Mouse (Mus musculus): ENCODE data around the gene Hmcn2.

The Hmcn2 gene

DNA sequence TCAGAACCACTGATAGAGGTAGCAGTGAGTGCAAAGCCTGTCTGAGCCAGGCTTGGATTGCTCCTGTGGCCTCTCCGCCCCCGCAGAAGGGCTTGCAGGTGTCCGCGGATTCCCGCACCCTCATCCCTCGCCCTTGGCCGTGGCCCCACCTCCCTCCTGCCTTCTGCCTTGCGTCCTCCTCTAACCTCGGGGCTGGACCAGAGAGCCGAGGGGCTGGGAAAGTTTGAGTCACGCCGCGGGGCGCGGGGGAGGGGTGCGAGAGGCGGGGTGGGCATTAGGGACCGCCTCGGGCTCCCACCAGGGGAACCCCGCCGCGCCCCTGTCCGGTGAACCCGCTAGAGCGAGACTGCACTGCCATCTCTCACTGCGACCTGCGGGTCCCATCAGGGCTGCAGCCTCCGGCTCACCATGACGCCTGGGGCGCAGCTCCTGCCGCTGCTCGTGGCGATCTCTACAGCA is at the start of gene Hmcn2:
Hmcn2 (plus strand) TSS at position 409 of the 459 bp plus-strand sequence.
- DNase-seq (ENCODE audit: extremely low spot score), result no peak

DNA sequence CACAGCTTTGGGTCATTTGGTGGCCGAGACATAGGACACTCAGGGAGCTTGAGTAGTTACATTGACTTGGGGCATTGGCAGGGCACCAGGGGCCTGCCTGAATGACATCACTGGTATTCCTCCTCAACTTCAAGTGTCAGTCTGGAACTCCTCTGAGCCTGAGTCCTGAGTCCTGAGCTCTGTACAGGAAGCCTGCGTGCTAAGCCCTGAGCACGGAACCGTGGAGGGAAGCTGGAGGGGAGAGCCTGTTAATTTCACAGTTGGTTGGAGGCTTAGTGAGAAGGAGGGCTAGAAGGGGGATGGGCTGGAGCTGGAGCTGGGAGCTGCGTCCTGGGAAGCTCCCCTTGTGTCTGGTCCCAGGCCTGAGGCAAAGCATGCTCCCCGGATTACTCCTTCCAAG is 46.8 kb upstream of the Hmcn2 start:
- no peak for DNase-seq (ENCODE audit: extremely low spot score)

DNA sequence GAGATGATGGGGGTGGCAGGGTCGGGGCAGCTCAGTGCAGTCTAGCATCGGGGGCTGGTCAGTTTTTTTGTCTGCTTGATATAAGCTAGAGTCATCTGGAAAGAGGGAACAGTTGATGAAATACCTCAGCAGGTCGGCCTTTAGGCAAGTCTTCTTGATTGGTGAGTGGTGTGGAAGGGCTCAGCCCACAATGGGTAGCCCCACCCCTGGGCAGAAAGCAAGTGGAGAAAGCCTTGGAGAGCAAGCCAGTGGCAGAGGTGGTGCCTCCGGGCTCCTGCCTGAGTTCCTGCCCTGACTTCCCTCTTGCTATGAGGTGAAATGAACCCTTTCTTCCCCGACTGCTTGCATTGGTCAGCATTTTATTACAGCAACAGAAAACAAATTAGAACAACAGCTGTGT is 45.6 kb upstream of the Hmcn2 start:
- no peak for DNase-seq (ENCODE audit: extremely low spot score)

DNA sequence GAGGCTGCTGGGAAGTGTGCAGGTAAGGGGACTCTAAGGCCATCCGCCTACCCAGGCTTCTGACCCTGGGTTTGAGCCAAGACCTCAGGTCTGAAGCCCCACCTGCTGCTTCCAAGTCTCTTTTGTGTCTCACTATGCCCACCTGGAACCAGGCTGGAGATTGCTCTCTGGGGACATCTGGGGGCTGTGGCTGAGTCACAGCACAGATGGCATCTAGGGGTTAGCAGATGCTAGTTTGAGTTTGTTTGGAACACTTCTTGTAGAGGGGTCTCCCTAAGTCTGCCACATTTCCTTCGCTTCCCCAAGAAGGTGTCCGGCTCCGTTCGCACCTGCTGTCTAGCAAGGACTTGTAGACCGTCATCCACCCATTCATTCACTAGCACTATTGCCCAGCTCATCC is 45.0 kb upstream of the Hmcn2 start:
- no peak for DNase-seq (ENCODE audit: extremely low spot score)

DNA sequence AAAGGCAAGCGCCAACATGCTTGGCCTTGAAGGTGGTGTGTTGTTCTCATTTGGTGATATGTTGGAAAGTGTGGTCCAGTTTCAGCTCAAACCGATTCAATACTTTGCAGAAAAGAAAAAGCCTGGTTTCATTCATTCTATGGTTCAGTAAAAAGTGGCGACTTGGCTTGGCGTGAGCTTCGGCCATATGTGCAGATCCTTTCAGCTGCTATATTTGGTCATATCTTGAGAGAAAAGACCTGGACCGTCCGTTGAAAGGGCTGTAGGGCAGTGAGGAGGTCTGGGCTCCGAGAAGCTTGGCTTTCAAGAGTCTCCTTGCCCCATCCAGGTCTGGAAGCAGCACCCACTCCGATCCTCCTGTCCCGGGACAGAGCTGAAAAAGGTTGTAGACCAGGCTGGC is 44.4 kb upstream of the Hmcn2 start:
- no peak for DNase-seq (ENCODE audit: extremely low spot score)

DNA sequence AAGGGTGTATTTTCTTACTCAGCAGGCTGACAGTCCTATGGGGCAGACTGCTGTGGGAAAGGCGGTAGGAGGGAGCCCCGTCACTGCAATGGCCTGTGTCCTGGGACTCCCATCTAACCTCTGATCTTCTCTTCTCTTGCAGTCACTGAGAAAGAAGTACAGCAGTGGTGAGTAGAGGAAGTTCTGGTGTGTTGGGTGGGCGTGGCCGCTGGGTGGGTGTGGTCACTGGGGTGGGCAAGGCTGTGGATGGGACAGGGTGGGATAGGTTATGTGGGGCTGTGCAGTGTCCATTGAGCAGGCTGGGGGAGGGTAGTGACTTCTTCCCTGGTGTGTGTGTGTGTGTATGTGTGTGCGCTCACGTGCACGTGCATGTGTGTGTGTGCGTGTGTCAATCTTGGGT is 43.7 kb upstream of the Hmcn2 start:
- no peak for DNase-seq (ENCODE audit: extremely low spot score)

DNA sequence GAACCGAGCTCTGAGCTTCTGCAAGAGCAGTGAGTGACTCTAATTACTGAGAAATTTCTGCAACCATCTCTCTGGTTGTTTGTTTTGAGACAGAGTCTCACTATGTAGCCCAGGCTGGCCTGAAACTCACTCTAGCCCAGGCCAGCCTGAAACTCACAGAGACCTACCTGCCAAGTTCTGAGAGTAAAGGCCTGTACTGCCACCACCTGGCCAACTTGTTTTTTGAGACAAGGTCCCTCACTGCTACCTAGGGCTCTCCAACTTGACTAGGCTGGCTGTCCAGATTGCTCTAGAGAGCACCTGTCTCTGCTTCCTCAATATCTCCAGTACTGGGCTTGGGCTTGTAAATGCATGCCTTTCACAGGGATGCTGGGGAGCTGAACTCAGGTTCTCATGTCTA is 43.1 kb upstream of the Hmcn2 start:
- DNase-seq (ENCODE audit: extremely low spot score), result no peak

DNA sequence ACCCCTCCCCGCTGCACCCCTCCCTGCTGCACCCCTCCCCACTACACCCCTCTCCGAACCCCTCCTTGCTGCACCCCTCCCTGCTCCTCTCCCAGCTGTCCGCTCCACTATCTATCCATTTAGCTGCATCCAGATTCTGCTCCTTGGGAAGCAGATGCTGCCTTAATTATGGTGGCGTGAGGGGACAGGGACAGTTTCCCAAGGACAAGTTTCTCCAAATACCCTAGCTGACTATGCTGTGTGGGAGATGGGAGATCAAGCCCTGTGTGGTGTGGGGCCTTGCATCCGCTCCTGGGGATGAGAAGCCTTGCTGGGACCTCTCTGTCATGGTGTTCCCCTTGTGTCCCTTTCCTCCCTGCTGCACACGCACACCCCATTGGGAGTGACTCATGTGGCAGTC is 39.2 kb upstream of the Hmcn2 start:
- no peak for DNase-seq (ENCODE audit: extremely low spot score)

DNA sequence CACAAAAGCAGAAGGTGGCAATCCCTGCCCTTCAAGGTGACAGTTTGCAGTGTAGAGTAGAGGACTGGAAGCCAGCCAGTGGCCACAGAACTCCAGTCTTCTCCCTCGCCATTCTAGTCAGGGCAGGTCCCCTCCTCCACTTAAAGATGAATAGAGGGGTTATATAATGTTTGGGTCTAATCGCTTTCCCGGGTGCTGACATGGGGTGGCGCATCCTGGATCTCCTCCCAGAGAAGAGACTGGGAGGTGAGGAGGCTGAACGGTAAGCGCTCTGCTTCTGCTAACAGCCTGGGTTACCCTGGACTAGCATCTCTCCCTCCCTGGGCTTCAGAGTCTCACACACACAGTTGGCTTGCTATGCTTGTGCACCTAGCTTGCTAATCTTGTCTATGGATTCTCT is 36.4 kb upstream of the Hmcn2 start:
- no peak for DNase-seq (ENCODE audit: extremely low spot score)

DNA sequence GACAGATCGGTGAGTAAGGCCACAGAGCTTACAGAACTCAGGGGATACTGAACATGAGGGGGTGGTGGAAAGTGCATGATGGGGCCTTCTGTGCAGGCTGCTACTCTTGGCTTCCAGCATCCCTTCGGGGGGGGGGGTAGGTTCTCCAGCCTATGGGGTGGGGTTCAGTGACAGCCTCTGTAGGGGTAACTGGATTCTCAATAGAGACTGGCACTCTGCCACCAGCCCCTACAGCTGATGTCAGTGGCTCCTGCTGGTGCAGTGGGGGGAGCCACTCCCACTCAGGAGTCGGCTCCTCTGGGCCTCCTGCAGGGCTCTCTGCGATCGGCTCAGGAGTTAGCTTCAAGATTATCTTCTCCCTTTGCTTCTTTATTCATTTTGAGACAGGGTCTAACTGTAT is 35.7 kb upstream of the Hmcn2 start:
- no peak for DNase-seq (ENCODE audit: extremely low spot score)

DNA sequence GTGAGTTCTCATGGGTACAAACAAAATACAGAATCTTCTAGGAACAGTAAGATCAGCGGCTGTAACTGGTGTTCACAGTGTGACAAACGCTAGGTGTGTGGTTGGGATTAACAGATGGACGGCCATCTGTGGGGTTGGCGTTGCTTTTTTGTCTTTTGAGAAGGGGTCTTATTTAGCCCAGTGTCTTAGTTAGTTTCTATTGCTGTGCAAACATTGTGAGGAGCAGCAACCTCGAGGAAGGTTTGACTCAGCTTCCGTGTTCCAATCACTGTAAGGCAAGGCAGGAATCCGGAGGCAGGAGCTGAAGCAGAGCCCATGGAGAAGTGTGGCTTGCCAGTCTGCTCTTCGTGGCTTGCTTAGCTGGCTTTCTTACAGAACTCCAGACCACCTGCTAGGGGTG is 33.1 kb upstream of the Hmcn2 start:
- no peak for DNase-seq (ENCODE audit: extremely low spot score)

DNA sequence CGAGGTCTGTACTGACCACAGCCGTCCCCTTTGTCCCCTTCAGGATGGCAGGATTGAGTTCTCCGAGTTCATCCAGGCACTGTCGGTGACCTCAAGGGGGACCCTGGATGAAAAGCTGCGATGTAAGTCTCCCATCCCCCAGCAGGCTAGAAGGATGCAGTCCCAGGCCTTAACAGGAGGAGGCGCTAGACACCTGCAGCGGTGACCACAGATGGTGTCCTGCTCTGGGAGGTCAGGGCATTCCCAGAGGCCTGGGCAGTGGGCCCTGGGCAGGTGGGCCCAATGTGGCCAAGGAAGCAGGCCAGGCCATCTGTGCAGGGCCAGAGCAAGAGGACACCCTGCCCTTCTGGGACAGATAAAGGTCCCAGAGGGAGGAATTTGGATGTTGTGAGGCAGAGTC is 31.9 kb upstream of the Hmcn2 start:
- peak; percentile 26 for DNase-seq (ENCODE audit: extremely low spot score)

DNA sequence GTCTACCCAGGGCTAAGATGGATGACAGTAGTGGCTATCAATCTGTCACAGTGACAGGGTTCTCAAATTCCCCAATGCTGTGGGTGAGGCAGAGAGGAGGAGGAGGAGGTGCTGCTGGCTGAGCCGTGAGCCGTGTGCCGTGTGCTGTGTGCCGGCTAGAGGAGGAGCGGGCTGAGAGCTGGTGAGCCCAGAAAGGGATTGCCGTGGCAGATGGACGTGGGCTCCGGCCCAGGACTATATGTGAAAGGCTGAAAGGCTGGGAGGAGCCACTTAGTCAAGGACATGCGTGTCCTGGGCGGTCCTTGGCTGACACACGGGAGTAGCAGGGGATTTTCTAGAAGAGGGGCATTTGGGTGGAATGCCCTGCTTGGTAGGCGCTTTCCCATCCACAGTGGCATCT is 31.3 kb upstream of the Hmcn2 start:
- DNase-seq (ENCODE audit: extremely low spot score), result no peak

DNA sequence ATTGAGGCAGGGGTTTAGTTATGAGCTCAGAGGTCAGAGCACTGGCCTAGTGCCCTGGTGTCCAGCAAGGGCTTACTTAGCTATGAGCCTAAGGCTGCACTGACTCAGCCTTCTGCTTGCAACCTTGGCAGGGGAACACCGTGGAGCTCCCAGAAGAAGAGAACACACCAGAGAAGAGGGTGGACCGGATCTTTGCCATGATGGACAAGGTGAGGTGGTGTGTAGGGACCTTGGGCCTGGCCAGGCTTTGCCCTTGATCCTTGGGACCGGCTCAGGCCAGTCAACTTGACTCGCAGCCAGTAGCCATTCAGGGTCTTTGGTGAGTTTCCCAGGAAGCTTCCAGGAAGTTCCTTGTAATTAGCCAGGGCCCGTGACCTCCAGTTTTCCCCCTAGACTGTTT is 29.7 kb upstream of the Hmcn2 start:
- no peak for DNase-seq (ENCODE audit: extremely low spot score)

DNA sequence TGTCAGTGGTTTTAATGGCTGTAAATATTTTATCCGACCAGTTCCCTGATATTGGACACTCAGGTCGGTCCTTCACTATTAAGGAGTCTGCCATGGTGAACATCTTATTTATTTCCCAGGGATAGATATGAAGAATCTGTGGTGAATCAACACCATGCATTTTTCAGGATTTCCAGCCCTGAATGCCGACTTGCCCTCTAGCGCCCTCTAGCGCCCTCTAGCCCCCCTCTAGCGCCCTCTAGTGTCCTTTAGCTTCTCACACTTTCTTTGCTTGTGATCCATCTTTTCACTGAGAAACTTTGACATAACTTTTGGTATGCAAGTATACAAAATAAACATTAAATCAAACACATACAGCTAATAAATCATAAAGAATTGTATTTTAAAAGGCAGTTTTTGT is 22.8 kb upstream of the Hmcn2 start:
- peak; percentile 68 for DNase-seq (ENCODE audit: extremely low spot score)

DNA sequence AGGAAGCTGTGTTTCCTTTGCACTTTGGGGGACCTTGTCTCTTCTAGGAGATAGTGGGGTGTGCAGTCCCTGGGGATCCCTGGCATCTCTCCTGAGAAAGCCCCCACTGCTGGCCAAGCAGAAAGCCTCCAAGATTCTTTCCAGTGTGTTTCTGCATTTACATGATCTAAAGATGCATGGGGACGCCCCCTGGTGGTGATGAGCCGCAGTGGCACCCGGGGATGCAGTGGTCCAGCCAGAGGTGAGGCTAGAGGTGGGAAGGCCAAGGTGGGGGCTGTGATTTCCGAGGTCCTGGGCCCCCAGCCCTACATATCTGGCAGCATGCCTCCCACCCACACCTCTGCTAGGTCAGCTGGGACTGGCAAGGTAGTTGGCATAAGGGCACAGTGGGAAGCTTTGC is 19.2 kb upstream of the Hmcn2 start:
- DNase-seq (ENCODE audit: extremely low spot score), result peak; percentile 72

DNA sequence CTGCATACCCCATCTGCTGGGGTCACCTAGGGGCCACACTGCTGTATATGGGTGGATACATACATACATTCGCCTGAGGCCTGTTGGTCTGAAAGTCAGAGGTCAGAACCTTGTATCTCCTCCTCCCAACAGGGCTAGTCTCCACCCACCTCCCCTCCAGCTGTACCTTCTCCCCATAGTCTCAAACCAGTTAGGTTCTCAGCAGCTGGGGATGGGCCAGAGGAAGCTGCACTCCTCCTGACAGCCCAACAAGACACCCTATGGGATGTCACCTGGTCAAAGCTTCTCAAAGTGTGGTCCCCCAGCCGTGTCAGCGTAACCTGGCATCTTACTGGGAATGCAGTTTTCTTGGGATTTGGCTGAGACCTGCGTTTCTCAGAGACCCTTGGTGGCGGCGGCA is 17.8 kb upstream of the Hmcn2 start:
- DNase-seq (ENCODE audit: extremely low spot score), result no peak

DNA sequence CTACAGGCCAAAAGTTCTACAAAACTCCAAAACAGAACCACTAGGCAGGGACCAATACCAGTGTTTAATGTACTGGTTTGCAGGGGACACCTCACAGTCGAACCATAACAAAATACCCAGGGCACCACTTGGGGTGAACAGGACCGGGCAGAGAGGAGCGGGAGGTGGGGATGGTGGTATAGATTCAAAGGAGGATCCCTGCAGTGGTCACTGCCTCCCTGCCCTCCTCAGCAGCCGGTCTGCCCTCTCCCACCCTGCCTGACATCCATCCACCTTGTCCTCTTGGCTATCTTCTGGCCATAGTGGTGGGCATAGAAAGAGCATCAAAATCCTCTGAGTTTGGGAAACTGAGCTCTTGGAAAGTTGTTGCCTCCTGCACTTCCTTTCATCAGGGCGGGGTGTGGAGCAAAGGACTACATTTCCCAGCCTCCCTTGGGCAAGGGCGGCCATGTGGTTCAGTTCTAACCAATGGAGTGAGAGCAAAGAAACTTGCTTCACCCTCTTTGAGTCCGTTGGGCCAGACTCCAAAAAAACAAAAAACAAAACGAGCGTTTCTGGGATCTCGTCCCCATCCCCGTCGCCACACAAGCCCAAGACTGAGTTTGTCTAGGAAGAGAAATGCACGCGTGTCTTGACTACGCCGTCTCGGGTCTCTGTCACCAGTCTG is 16.5 kb upstream of the Hmcn2 start:
- peak; percentile 68 for DNase-seq (ENCODE audit: extremely low spot score)

DNA sequence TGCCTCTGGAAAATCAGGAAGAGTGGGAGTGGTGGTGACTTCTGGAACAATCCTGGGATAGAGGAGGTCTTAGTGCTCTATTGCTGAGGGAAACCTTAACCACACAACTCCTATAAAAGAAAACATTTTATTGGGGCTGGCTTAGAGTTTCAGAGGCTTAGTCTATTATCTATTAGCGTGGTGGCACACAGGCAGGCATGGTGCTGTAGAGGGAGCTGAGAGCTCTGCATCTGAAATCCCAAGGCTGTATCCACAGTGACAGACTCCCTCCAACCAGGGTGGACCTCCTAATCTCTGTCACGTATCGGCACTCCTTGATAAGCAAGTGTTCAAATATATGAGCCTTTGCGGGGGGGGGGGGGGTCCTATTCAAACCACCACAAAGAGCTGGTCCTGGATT is 15.4 kb upstream of the Hmcn2 start:
- peak; percentile 23 for DNase-seq (ENCODE audit: extremely low spot score)

DNA sequence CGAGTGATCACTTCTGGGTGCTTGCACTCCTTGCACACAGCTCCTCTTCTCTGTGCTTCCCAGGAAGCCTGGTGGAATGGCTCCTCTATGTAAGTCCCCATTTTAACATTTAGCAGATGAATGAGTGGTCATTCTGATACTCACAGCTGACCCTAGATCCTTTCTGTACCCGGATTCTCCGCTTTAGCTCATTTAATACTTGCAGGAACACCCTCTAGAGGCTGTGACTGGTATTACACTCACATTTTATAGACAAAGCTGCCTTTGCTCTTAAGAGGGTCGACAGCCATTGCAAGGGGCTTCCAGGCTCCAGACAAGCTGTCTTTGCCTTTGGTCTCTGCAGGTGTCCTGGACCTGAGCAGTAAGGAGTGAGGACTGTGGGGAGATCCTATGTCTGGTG is 14.9 kb upstream of the Hmcn2 start:
- DNase-seq (ENCODE audit: extremely low spot score), result peak; percentile 61

DNA sequence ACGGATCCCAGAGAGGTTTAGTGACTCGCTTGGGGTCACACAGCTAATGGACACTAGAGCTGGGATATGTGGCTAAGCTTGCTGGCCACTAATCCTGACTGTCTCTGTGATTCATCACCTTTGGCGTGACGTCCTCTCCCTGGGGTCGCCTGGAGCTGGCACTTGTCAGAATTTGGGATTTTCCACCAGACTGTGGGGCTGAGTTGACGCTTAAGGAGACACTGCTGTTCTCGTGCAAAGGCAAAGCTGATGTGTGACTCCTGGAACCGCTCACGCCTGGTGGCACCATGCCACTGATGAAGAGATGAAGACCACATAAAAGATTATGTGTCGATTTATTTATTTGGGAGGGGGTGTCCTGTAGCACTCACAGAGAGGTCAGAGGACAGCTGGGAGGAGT is 14.2 kb upstream of the Hmcn2 start:
- no peak for DNase-seq (ENCODE audit: extremely low spot score)

DNA sequence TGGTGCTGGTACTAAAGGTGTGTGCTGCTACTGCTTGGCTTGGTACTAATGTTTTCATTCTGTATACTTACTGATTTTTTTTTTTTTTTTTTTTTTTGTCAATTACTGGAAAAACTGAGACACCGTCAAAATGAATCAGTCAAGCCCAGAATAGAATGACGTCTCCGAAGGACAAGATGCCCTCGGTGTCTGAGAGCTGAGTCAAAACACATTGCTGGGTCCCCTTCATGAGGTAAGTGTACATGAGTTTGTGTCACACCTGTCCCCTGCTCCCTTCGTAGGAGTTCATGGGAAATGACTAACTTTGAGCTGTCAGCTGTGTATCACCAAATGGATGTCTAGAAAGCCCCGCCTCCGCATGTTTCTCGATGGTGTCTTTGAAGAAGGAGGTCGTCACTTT is 11.0 kb upstream of the Hmcn2 start:
- no peak for DNase-seq (ENCODE audit: extremely low spot score)

DNA sequence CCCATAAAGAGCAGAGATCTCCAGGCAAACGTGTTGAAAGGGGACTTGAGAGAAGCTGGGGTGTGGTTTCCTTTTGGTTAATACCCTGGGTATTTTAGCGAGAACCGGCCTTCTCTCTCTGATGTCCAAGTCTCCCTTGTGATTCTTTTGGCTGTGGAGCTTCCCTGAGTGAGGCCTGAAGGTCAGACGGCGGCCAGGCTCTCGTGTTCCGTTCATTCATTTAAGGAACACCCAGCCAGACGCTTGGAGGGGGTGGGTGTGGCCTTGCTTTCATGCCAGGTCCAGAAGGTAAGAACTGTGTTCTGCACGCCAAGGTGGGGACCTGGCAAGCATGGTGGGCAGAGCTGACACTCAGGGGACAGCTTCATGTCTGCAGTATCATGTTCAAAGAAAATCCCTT is 10.0 kb upstream of the Hmcn2 start:
- DNase-seq (ENCODE audit: extremely low spot score), result no peak
